Mouse (Mus musculus) cerebellum, adult 2 months (tissue): ENCODE results near the gene Ebf1. TPM values are rescaled to one million over a fixed set of nuclear protein-coding genes. Genes with fewer than 3 reads are reported as not detected.

Experiments
- DNase-seq, 2 experiments: peaks; one replicate each; pipeline ENCODE4 v3.0.0; 2021
- H3K27ac ChIP-seq: fragments of 200-500 bp; 2 replicates; pipeline ENCODE4 v1.5.1; 2012; ENCODE audit warnings: low read length, control low read depth, inconsistent platforms; ENCODE audit not compliant: insufficient read depth
- H3K27me3 ChIP-seq: fragments of 200-500 bp; 2 replicates; pipeline ENCODE4 v1.6.1; 2012; ENCODE audit warnings: inconsistent platforms, mild to moderate bottlenecking, low read length, moderate library complexity; ENCODE audit not compliant: control insufficient read depth, insufficient read depth
- H3K4me1 ChIP-seq: fragments of 200-500 bp; 2 replicates; pipeline ENCODE4 v1.6.1; 2011; ENCODE audit warnings: low read length; ENCODE audit not compliant: control insufficient read depth, insufficient read depth
- H3K4me3 ChIP-seq: fragments of 200-500 bp; replicated peaks from 2 replicates; pipeline ENCODE3; 2011; ENCODE audit warnings: mild to moderate bottlenecking, low read depth, low read length, control low read depth; ENCODE audit not compliant: insufficient read depth
- CTCF ChIP-seq: fragments of 200-500 bp; IDR thresholded peaks from 2 replicates; pipeline ENCODE4 v1.5.1; 2011; ENCODE audit warnings: low read depth, mild to moderate bottlenecking, control low read depth, low read length, moderate library complexity, borderline replicate concordance; ENCODE audit not compliant: insufficient read depth
- POLR2A ChIP-seq: fragments of 200-500 bp; IDR thresholded peaks from 2 replicates; pipeline ENCODE4 v1.6.1; 2011; ENCODE audit warnings: low read length, control low read depth, borderline replicate concordance; ENCODE audit not compliant: insufficient read depth
- WGBS: fragments of 180-500 bp; shearing (Covaris S2); methylation state at CpG from one replicate; pipeline ENCODE4 v1.1.7; 2018; 5-methylcytosine and 5-hydroxymethylcytosine counted together
- polyA plus RNA-seq: library from polyadenylated mRNA; depleted of rRNA; stranded (reverse); fragments of >200 nt; gene quantifications from 2 replicates; pipeline ENCODE4 v1.2.3, GENCODE M21; 2012

Gene Ebf1
- polyA plus RNA-seq, 1 experiment: 24.9 TPM

DNA sequence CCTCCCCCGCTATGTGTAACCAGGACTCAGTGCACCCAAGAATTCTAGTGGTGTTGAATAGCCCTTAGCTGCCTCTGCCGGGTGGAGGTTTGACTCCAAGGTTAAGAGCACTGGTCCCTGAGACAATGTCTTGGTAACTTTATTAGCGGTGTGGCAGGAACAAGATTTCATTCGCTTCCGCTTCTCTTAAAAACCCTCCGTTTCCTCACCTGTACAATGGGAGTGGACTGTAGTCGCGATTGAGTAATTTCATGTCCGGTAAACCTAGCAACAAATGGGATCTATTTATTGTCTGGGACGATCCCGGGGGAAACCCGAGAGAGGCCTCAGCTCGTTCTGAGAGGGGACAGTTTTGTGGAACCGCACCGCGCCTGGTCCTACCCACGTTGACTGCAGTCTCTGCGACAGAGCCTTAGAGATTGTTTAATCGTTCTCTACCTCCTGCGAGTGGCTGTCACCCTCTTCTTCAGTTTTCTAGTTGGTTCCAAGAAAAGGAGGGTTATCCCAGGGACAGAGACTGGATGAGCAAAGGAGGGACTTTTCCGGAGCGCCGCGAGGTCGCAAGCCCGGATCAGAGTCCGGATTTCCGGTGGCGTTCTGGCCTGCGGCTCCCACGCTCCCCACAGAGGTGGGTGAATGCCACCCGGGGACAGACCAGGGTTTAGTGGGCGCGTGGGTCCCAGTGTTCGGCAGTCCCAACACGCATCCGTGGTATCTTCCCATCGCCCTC lies 4.3 kb upstream of the Ebf1 start:
- no peak for TF ChIP-seq POLR2A
- no peak for TF ChIP-seq CTCF
- WGBS: 38% methylated on average over 38 of the region's 38 CpGs
- Histone ChIP-seq H3K27ac (no peak overlapping the region), H3K4me1 (no peaks in the 10 kb centered on the region), H3K4me3 (peak overlapping the region; percentile 36), H3K27me3 (no peaks in the 10 kb centered on the region)
- peak in 1 of 2 experiments; percentile 34 for DNase-seq

DNA sequence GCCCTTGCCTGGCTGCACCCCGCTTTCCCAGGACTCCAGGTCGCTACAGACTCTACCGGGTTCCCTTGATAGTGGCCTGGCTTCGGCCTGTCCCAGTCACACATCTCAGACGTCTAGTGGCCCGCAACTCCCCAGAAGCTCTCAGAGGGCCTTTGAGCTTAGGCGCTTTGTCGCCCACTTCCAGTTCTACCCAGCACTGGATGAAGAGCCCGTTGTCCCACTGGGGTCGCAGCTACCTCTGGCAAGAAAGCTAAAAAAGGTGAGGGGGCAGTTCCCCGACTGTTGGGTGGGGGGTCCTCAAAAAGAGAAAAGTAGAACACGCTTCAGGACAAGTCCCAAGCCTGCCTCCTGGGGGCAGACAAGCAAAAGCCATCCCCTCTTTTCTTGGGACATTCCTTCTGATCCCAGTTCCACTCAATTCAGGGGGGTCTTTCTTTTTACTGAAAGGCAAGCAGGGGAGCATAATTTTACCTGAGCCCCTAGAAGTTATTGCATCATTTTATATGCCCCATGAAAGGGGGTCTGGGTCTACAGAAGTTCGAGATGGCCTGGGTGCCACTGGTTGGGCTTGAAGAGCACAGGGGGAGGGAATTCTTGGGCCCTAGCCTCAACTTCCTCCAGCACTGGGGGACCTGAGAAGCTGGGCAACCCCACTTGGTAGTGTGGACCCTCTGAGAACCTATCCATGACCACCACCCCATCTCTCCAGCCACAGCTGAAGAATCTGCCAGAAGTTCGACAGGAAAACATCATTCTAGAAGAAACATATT lies 3.5 kb upstream of the Ebf1 start:
- peak overlapping the region; percentile 36 for H3K4me3 ChIP-seq
- 49% methylated on average over 14 of the region's 14 CpGs for WGBS
- no peak overlapping the region for H3K27ac ChIP-seq
- no peaks in the 10 kb centered on the region for H3K27me3 ChIP-seq
- TF ChIP-seq POLR2A: no peak
- 0 out of 2 replicates have a peak, but pooled peaks have one; percentile 9 for TF ChIP-seq CTCF
- H3K4me1 ChIP-seq: no peaks in the 10 kb centered on the region
- no peak for DNase-seq

- WGBS: 36% methylated on average over 18 of the region's 18 CpGs
- H3K27ac ChIP-seq: no peak overlapping the region
- no peaks in the 10 kb centered on the region for H3K4me1 ChIP-seq
Measured at GRCm38 (mm10) chr11:44616078-44616787, 884 bp upstream of the Ebf1 start.

DNA sequence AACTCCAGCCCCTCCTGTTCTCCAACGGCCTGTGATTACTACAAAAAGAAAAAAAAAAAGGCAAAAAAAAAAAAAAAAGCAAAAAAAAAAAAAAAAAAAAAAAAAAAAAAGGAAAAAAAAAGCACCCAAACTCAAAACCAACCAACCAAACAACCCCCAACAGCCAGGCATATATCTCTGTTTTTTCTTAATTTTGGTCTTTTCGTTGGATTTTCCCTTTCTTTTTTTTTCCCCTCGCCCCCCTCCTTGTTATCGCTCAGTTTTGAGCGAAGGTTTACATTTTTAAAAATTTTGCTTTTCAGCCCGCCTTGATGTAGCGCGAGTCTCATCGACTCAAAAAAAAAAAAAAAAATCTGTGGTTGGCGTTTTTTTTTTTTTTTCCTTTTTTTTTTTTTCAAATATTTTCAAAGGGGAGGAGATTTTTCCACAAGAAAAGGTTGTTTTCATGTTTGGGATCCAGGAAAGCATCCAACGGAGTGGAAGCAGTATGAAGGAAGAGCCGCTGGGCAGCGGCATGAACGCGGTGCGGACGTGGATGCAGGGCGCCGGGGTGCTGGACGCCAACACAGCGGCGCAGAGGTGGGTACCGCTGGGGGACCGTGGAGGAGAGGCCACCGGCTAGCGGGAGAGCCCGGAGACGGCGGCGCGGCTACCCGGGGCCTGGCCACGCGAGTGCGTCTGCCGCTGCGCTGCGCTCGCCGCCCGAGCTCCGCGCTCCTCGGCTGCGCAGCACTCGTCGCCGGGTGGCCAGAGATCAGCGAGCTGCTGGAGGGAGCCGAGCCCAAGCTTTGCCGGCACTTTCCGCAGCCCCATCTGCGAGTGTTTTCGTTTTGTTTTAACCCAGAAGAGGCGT lies 843 bp downstream of the Ebf1 start:
- DNase-seq: peak; percentile 72 to 78

More at GRCm38 (mm10) chr11:44616078-44616787, 884 bp upstream of the Ebf1 start:
- Histone ChIP-seq H3K27me3 (no peaks in the 10 kb centered on the region), H3K4me3 (peak overlapping the region; percentile 74)
- no peak for TF ChIP-seq POLR2A
- TF ChIP-seq CTCF: no peak
- no peak for DNase-seq

GRCm38 (mm10) chr11:44619131-44619886 lies 2.2 kb downstream of the Ebf1 start:
- DNase-seq: peak in 1 of 2 experiments; percentile 45
- H3K27ac ChIP-seq: peak overlapping the region; percentile 39
- H3K4me1 ChIP-seq: no peaks in the 10 kb centered on the region; the same call in 1 of the 2 replicates
- peak overlapping the region; percentile 66 for H3K4me3 ChIP-seq
- H3K27me3 ChIP-seq: no peaks in the 10 kb centered on the region
- 21% methylated on average over 15 of the region's 15 CpGs for WGBS
- no peak for TF ChIP-seq CTCF
- no peak for TF ChIP-seq POLR2A

More for the DNA sequence above, 843 bp downstream of the Ebf1 start:
- H3K4me3 ChIP-seq: peak overlapping the region; percentile 89
- TF ChIP-seq CTCF: no peak
- no peak for TF ChIP-seq POLR2A
- H3K27me3 ChIP-seq: no peaks in the 10 kb centered on the region
- H3K27ac ChIP-seq: peak overlapping the region; percentile 92
- WGBS: under 1% methylated on average over 55 of the region's 55 CpGs
- no peaks in the 10 kb centered on the region for H3K4me1 ChIP-seq

- 27% methylated on average over 41 of the region's 41 CpGs for WGBS
- no peaks in the 10 kb centered on the region for H3K27me3 ChIP-seq
- H3K27ac ChIP-seq: peak overlapping the region; percentile 34
- peak overlapping the region; percentile 66 for H3K4me3 ChIP-seq
- peak in 1 of 2 experiments; percentile 58 for DNase-seq
- peaks cover 3% of the 10 kb centered on the region; the same call in 1 of the 2 replicates for H3K4me1 ChIP-seq
- TF ChIP-seq CTCF (no peak), POLR2A (no peak)
Measured at GRCm38 (mm10) chr11:44619887-44620693, 3.0 kb downstream of the Ebf1 start.
